Mouse (Mus musculus) thymus, postnatal 25 days (tissue): ENCODE data around the gene Snx19.

Experiments used
- DNase-seq: peaks from one replicate; pipeline ENCODE4 v3.0.0; 2022

Gene Snx19

GRCm38 (mm10) chr9:30426882-30427632 is at the start of gene Snx19:
TSS of gene Snx19 (plus strand) at chr9:30427108.
- peak; percentile 95 for DNase-seq

- no peak for DNase-seq
Observed at GRCm38 (mm10) chr9:30400771-30401170, 26.1 kb upstream of the Snx19 start.

- DNase-seq: peak; percentile 22
Observed at GRCm38 (mm10) chr9:30422940-30423339, 4.0 kb upstream of the Snx19 start.

GRCm38 (mm10) chr9:30425178-30425577 is 1.7 kb upstream of the Snx19 start:
- DNase-seq: no peak

GRCm38 (mm10) chr9:30428231-30428630 is 1.3 kb downstream of the Snx19 start:
- DNase-seq: no peak

- DNase-seq: no peak
Observed at GRCm38 (mm10) chr9:30430447-30430846, 3.5 kb downstream of the Snx19 start.

GRCm38 (mm10) chr9:30431909-30432308 is 5.0 kb downstream of the Snx19 start:
- DNase-seq: no peak

- DNase-seq: no peak
Observed at GRCm38 (mm10) chr9:30433914-30434313, 7.0 kb downstream of the Snx19 start.

GRCm38 (mm10) chr9:30435902-30436585 is 9.1 kb downstream of the Snx19 start:
- DNase-seq: no peak

- peak; percentile 16 for DNase-seq
Observed at GRCm38 (mm10) chr9:30438505-30438904, 11.6 kb downstream of the Snx19 start.

GRCm38 (mm10) chr9:30441761-30442160 is 14.9 kb downstream of the Snx19 start:
- no peak for DNase-seq

GRCm38 (mm10) chr9:30445232-30446085 is 18.6 kb downstream of the Snx19 start:
- DNase-seq: no peak

- DNase-seq: no peak
Observed at GRCm38 (mm10) chr9:30446126-30446525, 19.2 kb downstream of the Snx19 start.

- no peak for DNase-seq
Observed at GRCm38 (mm10) chr9:30448459-30448858, 21.6 kb downstream of the Snx19 start.

- no peak for DNase-seq
Observed at GRCm38 (mm10) chr9:30449862-30450261, 23.0 kb downstream of the Snx19 start.

- no peak for DNase-seq
Observed at GRCm38 (mm10) chr9:30450834-30451233, 23.9 kb downstream of the Snx19 start.

GRCm38 (mm10) chr9:30454527-30454926 is 27.6 kb downstream of the Snx19 start:
- no peak for DNase-seq

- no peak for DNase-seq
Observed at GRCm38 (mm10) chr9:30456250-30456649, 29.3 kb downstream of the Snx19 start.

GRCm38 (mm10) chr9:30460501-30460900 is 33.6 kb downstream of the Snx19 start:
- no peak for DNase-seq

GRCm38 (mm10) chr9:30464661-30465060 is 37.8 kb downstream of the Snx19 start:
- DNase-seq: no peak

- DNase-seq: no peak
Observed at GRCm38 (mm10) chr9:30480043-30480442, 53.1 kb downstream of the Snx19 start.

- DNase-seq: peak; percentile 87
Observed at GRCm38 (mm10) chr9:30480464-30480863, 53.6 kb downstream of the Snx19 start.

- DNase-seq: no peak
Observed at GRCm38 (mm10) chr9:30482116-30482515, 55.2 kb downstream of the Snx19 start.
